Mouse (Mus musculus): ENCODE results near the gene Gm10234.

Gene Gm10234

GRCm38 (mm10) chr6:95321812-95322211 lies at the start of gene Gm10234:
TSS of gene Gm10234 (plus strand) at chr6:95322112.
- no peak for DNase-seq

- peak; percentile 39 for DNase-seq
Observed at GRCm38 (mm10) chr6:95277633-95278032, 44.3 kb upstream of the Gm10234 start.

- no peak for DNase-seq
Observed at GRCm38 (mm10) chr6:95296025-95296424, 25.9 kb upstream of the Gm10234 start.

- DNase-seq: no peak
Observed at GRCm38 (mm10) chr6:95298387-95298786, 23.5 kb upstream of the Gm10234 start.

- peak; percentile 2 for DNase-seq
Observed at GRCm38 (mm10) chr6:95300658-95301057, 21.3 kb upstream of the Gm10234 start.

GRCm38 (mm10) chr6:95331191-95331590 lies 9.3 kb downstream of the Gm10234 start:
- DNase-seq: no peak

- peak; percentile 14 for DNase-seq
Observed at GRCm38 (mm10) chr6:95334781-95335180, 12.9 kb downstream of the Gm10234 start.

- no peak for DNase-seq
Observed at GRCm38 (mm10) chr6:95349378-95349777, 27.5 kb downstream of the Gm10234 start.

- DNase-seq: no peak
Observed at GRCm38 (mm10) chr6:95353043-95353442, 31.1 kb downstream of the Gm10234 start.

GRCm38 (mm10) chr6:95353886-95354285 lies 32.0 kb downstream of the Gm10234 start:
- DNase-seq: no peak

GRCm38 (mm10) chr6:95360084-95360483 lies 38.2 kb downstream of the Gm10234 start:
- DNase-seq: peak; percentile 31

GRCm38 (mm10) chr6:95362707-95363106 lies 40.8 kb downstream of the Gm10234 start:
- no peak for DNase-seq

GRCm38 (mm10) chr6:95371811-95372210 lies 49.9 kb downstream of the Gm10234 start:
- DNase-seq: no peak

Measured in right cerebral cortex, adult 18-20 months (tissue).